Mouse (Mus musculus) G1E (cell line): ENCODE results near the gene Mbd4.
A peak's percentile ranks its signal among the peaks of the same experiment; 100 is the strongest.

Experiments
- CTCF ChIP-seq: IDR thresholded peaks from 2 replicates; pipeline ENCODE4 v1.5.1; 2012; ENCODE audit warnings: low read depth, low read length, inconsistent platforms, mixed read lengths
- GATA1 ChIP-seq: IDR thresholded peaks from 2 replicates; pipeline ENCODE4 v1.6.1; 2012; ENCODE audit warnings: borderline replicate concordance, low read length, inconsistent platforms, mixed read lengths
- GATA2 ChIP-seq: IDR thresholded peaks from 2 replicates; pipeline ENCODE4 v1.6.1; 2012; ENCODE audit warnings: low read depth, low read length, inconsistent platforms, borderline replicate concordance
- POLR2AphosphoS5 ChIP-seq: IDR thresholded peaks from 2 replicates; pipeline ENCODE4 v1.6.1; 2012; ENCODE audit warnings: low read depth, low read length, inconsistent platforms; ENCODE audit not compliant: insufficient replicate concordance
- TAL1 ChIP-seq: conservative IDR thresholded peaks from 2 replicates; pipeline ENCODE4 v1.6.1; 2012; ENCODE audit warnings: low read depth, low read length, inconsistent platforms, mixed read lengths

DNA sequence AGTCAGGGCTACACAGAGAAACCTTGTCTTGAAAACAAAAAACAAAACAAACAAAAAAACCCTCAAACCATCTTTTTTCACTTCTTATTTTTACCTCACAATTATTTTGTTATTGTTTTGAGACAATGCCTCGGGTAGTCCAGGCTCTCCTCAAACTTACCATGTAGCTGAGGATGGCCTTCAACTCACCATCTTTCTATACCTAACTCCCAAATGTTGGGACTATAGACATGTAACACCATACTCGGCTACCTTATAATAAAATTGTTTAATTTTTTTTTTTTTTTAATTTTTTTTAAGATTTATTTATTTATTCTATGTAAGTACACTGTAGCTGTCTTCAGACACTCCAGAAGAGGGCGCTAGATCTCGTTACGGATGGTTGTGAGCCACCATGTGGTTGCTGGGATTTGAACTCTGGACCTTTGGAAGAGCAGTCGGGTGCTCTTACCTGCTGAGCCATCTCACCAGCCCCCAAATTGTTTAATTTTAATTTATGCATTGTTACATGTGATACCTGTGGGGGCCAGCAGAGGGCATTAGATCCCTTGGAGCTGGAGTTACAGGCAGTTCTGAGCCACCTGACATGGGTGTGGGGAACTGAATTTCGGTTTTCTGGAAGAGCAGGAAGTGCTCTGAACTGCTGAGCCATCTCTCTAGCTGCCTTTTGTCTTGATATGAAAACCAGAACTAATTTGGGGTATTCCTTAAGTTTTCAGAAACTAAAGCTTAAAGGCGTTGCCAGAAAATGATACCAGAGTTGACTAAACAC lies 6.3 kb downstream of the Mbd4 start:
- TF ChIP-seq CTCF (peak; percentile 38; the same call in 1 of the 2 replicates), GATA1 (no peak), POLR2AphosphoS5 (no peak), TAL1 (no peak), GATA2 (no peak)
